Mouse (Mus musculus): ENCODE data around the gene Mettl27. TPM values are rescaled to one million over a fixed set of nuclear protein-coding genes. Genes with fewer than 3 reads are reported as not detected.
A peak's percentile ranks its signal among the peaks of the same experiment; 100 is the strongest.

Mettl27 gene
- polyA plus RNA-seq, 1 experiment from 2014 or later: 26.3 TPM

DNA sequence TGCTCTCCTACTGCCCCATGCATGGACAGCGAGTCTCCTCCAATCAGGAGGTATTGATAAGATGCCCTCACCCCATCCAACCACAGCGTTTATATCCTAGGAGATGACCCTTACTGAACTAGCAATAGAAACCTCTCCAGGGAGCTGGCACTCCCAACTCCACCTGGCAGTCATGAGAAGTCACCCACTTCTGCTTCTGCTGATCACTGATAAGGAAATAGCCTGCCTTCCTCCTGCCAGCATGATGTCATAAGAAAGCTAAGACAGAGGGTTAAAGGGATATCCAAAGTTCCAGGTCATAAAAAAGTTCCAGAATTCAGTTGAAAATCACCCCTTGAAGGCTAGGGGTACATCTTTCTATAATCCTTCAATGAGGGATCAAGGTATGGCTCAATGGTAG lies 44.0 kb downstream of the Mettl27 start:
- WGBS: 86% methylated on average over 2 of the region's 2 CpGs
- ATAC-seq (ENCODE audit: insufficient number of reproducible peaks, insufficient read depth, low FRiP score, low read depth): no peak
- no peak overlapping the region for H3K4me3 ChIP-seq (ENCODE audit: low read depth, low read length)

DNA sequence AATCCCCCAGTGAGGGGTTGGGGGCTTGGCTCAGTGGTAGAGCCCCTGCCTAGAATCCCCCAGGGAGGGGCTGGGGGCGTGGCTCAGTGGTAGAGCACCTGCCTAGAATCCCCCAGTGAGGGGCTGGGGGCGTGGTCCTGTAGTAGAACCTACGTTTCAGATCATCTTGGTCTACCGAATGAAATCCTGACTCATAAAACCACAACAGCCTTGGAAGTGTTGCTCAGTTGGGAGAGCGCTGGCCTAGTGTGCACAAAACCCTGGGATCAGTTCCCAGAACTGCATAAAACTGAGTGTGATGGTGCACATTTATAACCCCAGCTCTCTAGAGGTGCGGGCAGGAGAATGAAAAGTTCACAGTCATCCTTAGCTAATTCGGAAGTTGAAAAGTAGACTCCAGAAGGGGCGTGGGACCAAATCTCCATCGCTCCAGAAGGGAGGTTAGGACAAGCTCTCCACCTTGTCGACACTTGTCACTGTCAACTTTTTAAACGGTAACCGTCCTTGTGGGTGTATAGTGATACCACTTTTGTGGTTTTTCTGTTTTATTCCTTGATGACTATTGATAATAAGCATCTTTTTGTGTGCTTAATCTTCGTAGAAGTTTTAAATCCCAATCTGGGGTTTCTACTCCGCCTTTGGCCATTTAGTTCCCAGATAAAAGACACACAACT lies 44.5 kb downstream of the Mettl27 start:
- no peak overlapping the region for H3K4me2 ChIP-seq (replicated peaks; ENCODE audit: low read depth, low read length)
- 83% methylated on average over 14 of the region's 14 CpGs for WGBS
- no peaks in the 10 kb centered on the region for H3K27me3 ChIP-seq (ENCODE audit: control insufficient read depth, insufficient read depth, low read length)
- no peak for ATAC-seq (ENCODE audit: insufficient number of reproducible peaks, insufficient read depth, low FRiP score, low read depth)
- no peak overlapping the region for H3K4me3 ChIP-seq (ENCODE audit: low read depth, low read length)
- H3K4me1 ChIP-seq (ENCODE audit: control insufficient read depth, insufficient read depth, low read length): no peaks in the 10 kb centered on the region
- no peak overlapping the region for H3K27ac ChIP-seq (ENCODE audit: low read length)
- H3K9me3 ChIP-seq (ENCODE audit: control insufficient read depth, low read depth, low read length): no peaks in the 10 kb centered on the region
- H3K9ac ChIP-seq (replicated peaks; ENCODE audit: low read depth, low read length): no peak overlapping the region
- no peaks in the 10 kb centered on the region for H3K36me3 ChIP-seq (ENCODE audit: control insufficient read depth, insufficient read depth, low read length)

More for the DNA sequence above, 44.0 kb downstream of the Mettl27 start:
- H3K9ac ChIP-seq (replicated peaks; ENCODE audit: low read depth, low read length): no peak overlapping the region
- no peaks in the 10 kb centered on the region for H3K27me3 ChIP-seq (ENCODE audit: control insufficient read depth, insufficient read depth, low read length)
- no peaks in the 10 kb centered on the region for H3K4me1 ChIP-seq (ENCODE audit: control insufficient read depth, insufficient read depth, low read length)
- H3K9me3 ChIP-seq (ENCODE audit: control insufficient read depth, low read depth, low read length): no peaks in the 10 kb centered on the region
- no peak overlapping the region for H3K27ac ChIP-seq (ENCODE audit: low read length)
- no peak overlapping the region for H3K4me2 ChIP-seq (replicated peaks; ENCODE audit: low read depth, low read length)
- H3K36me3 ChIP-seq (ENCODE audit: control insufficient read depth, insufficient read depth, low read length): no peaks in the 10 kb centered on the region

DNA sequence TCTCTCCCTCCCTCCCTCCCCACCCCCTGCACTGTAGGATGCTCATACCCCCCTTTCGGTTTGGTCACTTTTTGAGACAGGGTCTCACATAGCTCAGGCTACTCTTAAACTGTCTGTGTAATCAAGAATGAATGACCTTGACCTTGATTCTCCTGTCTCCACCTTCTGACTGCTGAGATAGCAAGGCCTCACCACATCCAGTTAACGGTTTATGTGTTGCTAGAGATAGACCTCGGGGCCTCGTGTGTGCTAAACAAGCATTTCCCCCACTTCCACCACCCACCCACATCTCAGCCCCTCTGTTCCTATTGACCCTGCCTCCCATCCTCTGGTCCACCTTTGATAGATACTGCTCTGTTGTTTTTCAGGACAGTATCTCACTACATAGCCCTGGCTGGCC lies 45.7 kb downstream of the Mettl27 start:
- H3K4me1 ChIP-seq (ENCODE audit: control insufficient read depth, insufficient read depth, low read length): no peaks in the 10 kb centered on the region
- H3K27me3 ChIP-seq (ENCODE audit: control insufficient read depth, insufficient read depth, low read length): no peaks in the 10 kb centered on the region
- no peak overlapping the region for H3K9ac ChIP-seq (replicated peaks; ENCODE audit: low read depth, low read length)
- 78% methylated on average over 4 of the region's 4 CpGs for WGBS
- no peaks in the 10 kb centered on the region for H3K36me3 ChIP-seq (ENCODE audit: control insufficient read depth, insufficient read depth, low read length)
- H3K27ac ChIP-seq (ENCODE audit: low read length): no peak overlapping the region
- ATAC-seq (ENCODE audit: insufficient number of reproducible peaks, insufficient read depth, low FRiP score, low read depth): no peak
- no peak overlapping the region for H3K4me3 ChIP-seq (ENCODE audit: low read depth, low read length)
- no peaks in the 10 kb centered on the region for H3K9me3 ChIP-seq (ENCODE audit: control insufficient read depth, low read depth, low read length)
- H3K4me2 ChIP-seq (replicated peaks; ENCODE audit: low read depth, low read length): no peak overlapping the region

DNA sequence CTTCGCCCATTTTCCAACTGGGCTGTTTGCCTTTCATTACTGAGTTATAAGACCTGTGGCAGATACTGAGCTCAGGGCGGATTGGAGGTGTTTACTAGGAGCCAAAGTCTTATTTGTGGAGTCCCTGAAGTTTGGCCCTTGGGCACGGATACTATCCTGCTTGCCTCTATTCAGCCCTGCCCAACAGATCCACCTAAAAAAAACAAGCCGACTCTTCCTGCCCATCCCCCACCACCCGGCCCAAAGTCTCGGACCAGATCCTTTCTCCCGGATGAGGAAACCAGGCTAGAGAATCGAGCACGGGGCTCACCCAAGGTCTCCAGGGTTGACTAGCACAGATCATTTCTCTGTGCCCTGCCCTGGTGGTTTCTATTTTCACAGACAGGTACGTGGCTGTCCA lies 49.0 kb downstream of the Mettl27 start:
- Histone ChIP-seq H3K9me3 (ENCODE audit: control insufficient read depth, low read depth, low read length) (no peaks in the 10 kb centered on the region), H3K4me3 (ENCODE audit: low read depth, low read length) (no peak overlapping the region), H3K36me3 (ENCODE audit: control insufficient read depth, insufficient read depth, low read length) (no peaks in the 10 kb centered on the region), H3K27ac (ENCODE audit: low read length) (no peak overlapping the region), H3K4me1 (ENCODE audit: control insufficient read depth, insufficient read depth, low read length) (peaks cover 12% of the 10 kb centered on the region; the same call in 1 of the 2 replicates), H3K27me3 (ENCODE audit: control insufficient read depth, insufficient read depth, low read length) (peaks cover 13% of the 10 kb centered on the region; the same call in 1 of the 2 replicates), H3K4me2 (replicated peaks; ENCODE audit: low read depth, low read length) (no peak overlapping the region), H3K9ac (replicated peaks; ENCODE audit: low read depth, low read length) (no peak overlapping the region)
- no peak for ATAC-seq (ENCODE audit: insufficient number of reproducible peaks, insufficient read depth, low FRiP score, low read depth)
- WGBS: 53% methylated on average over 10 of the region's 10 CpGs

GRCm38 (mm10) chr5:134983111-134983510 lies 50.9 kb downstream of the Mettl27 start:
- no peaks in the 10 kb centered on the region for H3K36me3 ChIP-seq (ENCODE audit: control insufficient read depth, insufficient read depth, low read length)

GRCm38 (mm10) chr5:134983771-134984170 lies 51.6 kb downstream of the Mettl27 start:
- no peaks in the 10 kb centered on the region for H3K36me3 ChIP-seq (ENCODE audit: control insufficient read depth, insufficient read depth, low read length)
- H3K27ac ChIP-seq (ENCODE audit: low read length): no peak overlapping the region
- no peak for ATAC-seq (ENCODE audit: insufficient number of reproducible peaks, insufficient read depth, low FRiP score, low read depth)
- 25% methylated on average over 3 of the region's 3 CpGs for WGBS
- no peak overlapping the region for H3K9ac ChIP-seq (replicated peaks; ENCODE audit: low read depth, low read length)
- H3K4me2 ChIP-seq (replicated peaks; ENCODE audit: low read depth, low read length): no peak overlapping the region
- H3K9me3 ChIP-seq (ENCODE audit: control insufficient read depth, low read depth, low read length): no peaks in the 10 kb centered on the region
- H3K4me1 ChIP-seq (ENCODE audit: control insufficient read depth, insufficient read depth, low read length): peaks cover 15% of the 10 kb centered on the region; the same call in 1 of the 2 replicates
- no peak overlapping the region for H3K4me3 ChIP-seq (ENCODE audit: low read depth, low read length)
- peaks cover 29% of the 10 kb centered on the region for H3K27me3 ChIP-seq (ENCODE audit: control insufficient read depth, insufficient read depth, low read length)

More at GRCm38 (mm10) chr5:134983111-134983510, 50.9 kb downstream of the Mettl27 start:
- 81% methylated on average over 1 of the region's 1 CpGs for WGBS
- ATAC-seq (ENCODE audit: insufficient number of reproducible peaks, insufficient read depth, low FRiP score, low read depth): no peak
- H3K4me2 ChIP-seq (replicated peaks; ENCODE audit: low read depth, low read length): no peak overlapping the region
- H3K4me1 ChIP-seq (ENCODE audit: control insufficient read depth, insufficient read depth, low read length): peaks cover 15% of the 10 kb centered on the region; the same call in 1 of the 2 replicates
- H3K4me3 ChIP-seq (ENCODE audit: low read depth, low read length): no peak overlapping the region
- H3K27ac ChIP-seq (ENCODE audit: low read length): no peak overlapping the region
- H3K9ac ChIP-seq (replicated peaks; ENCODE audit: low read depth, low read length): no peak overlapping the region
- peaks cover 29% of the 10 kb centered on the region for H3K27me3 ChIP-seq (ENCODE audit: control insufficient read depth, insufficient read depth, low read length)
- H3K9me3 ChIP-seq (ENCODE audit: control insufficient read depth, low read depth, low read length): no peaks in the 10 kb centered on the region

DNA sequence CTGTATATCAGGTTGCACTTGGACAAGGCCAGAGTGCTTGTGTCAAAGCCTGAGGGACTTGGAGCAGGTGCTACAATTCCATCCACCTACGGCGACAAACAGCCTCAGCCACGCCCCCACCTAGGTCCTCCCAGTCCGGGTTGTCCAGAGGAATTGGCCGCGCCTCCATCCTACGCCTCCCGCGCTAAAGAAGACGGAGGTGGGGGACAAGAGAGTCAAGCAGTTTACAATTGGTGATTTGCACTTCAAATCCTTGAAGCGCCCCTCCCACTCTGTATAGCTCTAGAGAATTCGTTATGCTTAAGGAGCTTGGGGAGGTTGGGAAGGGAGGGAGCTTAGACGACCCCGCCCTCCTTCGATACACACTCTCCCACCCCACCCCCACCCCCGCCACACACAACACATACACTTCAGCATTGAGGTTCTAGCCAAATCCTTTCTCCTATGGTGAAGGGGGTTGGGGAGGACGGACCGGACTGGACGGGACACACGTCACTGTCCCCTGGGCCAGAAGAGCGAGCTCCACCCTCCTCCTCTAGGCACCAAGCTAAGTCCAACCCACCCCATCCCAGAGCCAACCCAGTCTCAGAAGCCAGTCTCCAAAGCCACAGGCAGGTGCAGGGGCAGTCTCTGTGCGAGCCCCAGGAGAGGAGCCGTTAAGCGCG lies 53.6 kb downstream of the Mettl27 start, which contains the start of gene Cldn3:
Gene Cldn3, plus strand, starts transcription at position 582 of the 665 bp plus-strand sequence.
- Histone ChIP-seq H3K4me3 (ENCODE audit: low read depth, low read length) (peak within 1 kb of the TSS; percentile 37), H3K9ac (replicated peaks; ENCODE audit: low read depth, low read length) (peak within 1 kb of the TSS; percentile 42), H3K27ac (ENCODE audit: low read length) (peak within 1 kb of the TSS; percentile 83), H3K36me3 (ENCODE audit: control insufficient read depth, insufficient read depth, low read length) (no peaks in the 10 kb centered on the region), H3K9me3 (ENCODE audit: control insufficient read depth, low read depth, low read length) (no peaks in the 10 kb centered on the region), H3K4me1 (ENCODE audit: control insufficient read depth, insufficient read depth, low read length) (peaks cover 15% of the 10 kb centered on the region; the same call in 1 of the 2 replicates), H3K4me2 (replicated peaks; ENCODE audit: low read depth, low read length) (peak within 1 kb of the TSS; percentile 46), H3K27me3 (ENCODE audit: control insufficient read depth, insufficient read depth, low read length) (peaks cover 29% of the 10 kb centered on the region)
- peak; percentile 91 for ATAC-seq (ENCODE audit: insufficient number of reproducible peaks, insufficient read depth, low FRiP score, low read depth)
- 1% methylated on average over 25 of the region's 25 CpGs for WGBS

DNA sequence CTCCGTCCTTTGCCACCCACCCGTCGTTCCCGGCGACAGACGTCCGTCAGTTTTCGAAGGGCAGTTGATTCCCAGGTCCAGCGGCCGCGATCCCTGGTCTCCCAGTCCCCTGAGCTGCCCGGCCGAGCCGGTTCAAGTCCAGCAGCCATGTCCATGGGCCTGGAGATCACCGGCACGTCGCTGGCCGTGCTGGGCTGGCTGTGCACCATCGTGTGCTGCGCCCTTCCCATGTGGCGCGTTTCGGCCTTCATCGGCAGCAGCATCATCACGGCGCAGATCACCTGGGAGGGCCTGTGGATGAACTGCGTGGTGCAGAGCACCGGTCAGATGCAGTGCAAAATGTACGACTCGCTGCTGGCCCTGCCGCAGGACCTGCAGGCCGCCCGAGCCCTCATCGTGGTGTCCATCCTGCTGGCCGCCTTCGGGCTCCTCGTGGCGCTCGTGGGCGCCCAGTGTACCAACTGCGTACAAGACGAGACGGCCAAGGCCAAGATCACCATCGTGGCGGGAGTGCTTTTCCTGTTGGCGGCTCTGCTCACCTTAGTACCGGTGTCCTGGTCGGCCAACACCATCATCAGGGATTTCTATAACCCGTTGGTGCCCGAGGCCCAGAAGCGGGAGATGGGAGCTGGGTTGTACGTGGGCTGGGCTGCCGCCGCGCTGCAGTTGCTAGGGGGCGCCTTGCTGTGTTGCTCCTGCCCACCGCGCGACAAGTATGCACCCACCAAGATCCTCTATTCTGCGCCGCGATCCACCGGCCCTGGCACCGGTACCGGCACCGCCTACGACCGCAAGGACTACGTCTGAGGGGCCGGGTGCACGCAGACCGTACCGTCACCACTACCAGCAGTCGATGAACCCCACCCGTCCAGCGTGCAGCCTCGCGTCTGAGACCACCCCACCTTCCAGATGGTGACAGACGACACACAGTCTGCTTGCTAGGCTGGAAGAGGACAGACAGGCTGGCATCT lies 54.4 kb downstream of the Mettl27 start:
- peak overlapping the region; percentile 37 for H3K4me3 ChIP-seq (ENCODE audit: low read depth, low read length)
- peak overlapping the region; percentile 46 for H3K4me2 ChIP-seq (replicated peaks; ENCODE audit: low read depth, low read length)
- 6% methylated on average over 79 of the region's 79 CpGs for WGBS
- H3K9me3 ChIP-seq (ENCODE audit: control insufficient read depth, low read depth, low read length): no peaks in the 10 kb centered on the region
- H3K27me3 ChIP-seq (ENCODE audit: control insufficient read depth, insufficient read depth, low read length): peaks cover 29% of the 10 kb centered on the region
- peak overlapping the region; percentile 83 for H3K27ac ChIP-seq (ENCODE audit: low read length)
- no peak for ATAC-seq (ENCODE audit: insufficient number of reproducible peaks, insufficient read depth, low FRiP score, low read depth)
- H3K36me3 ChIP-seq (ENCODE audit: control insufficient read depth, insufficient read depth, low read length): no peaks in the 10 kb centered on the region
- H3K9ac ChIP-seq (replicated peaks; ENCODE audit: low read depth, low read length): peak overlapping the region; percentile 42
- H3K4me1 ChIP-seq (ENCODE audit: control insufficient read depth, insufficient read depth, low read length): peaks cover 15% of the 10 kb centered on the region; the same call in 1 of the 2 replicates
